Mouse (Mus musculus): Measurements from ENCODE around the gene Ncoa7. TPM values are rescaled to one million over a fixed set of nuclear protein-coding genes. Genes with fewer than 3 reads are reported as not detected.

Gene Ncoa7
- polyA plus RNA-seq, 1 experiment from 2014 or later, result 13.7 TPM

- no peaks in the 10 kb centered on the region for H3K4me1 ChIP-seq
- no peak overlapping the region for H3K27ac ChIP-seq (replicated peaks)
- peaks cover 4% of the 10 kb centered on the region; the same call in 1 of the 2 replicates for H3K36me3 ChIP-seq
- no peaks in the 10 kb centered on the region for H3K27me3 ChIP-seq
- H3K9ac ChIP-seq (replicated peaks), result no peak overlapping the region
- no peak overlapping the region for H3K4me2 ChIP-seq (replicated peaks)
- no peak for ATAC-seq (replicated peaks)
- no peak overlapping the region for H3K4me3 ChIP-seq
- no peaks in the 10 kb centered on the region for H3K9me3 ChIP-seq
- WGBS, result 75% methylated on average over 4 of the region's 4 CpGs
Observed at GRCm38 (mm10) chr10:30754825-30755457, 48.2 kb downstream of the Ncoa7 start.

DNA sequence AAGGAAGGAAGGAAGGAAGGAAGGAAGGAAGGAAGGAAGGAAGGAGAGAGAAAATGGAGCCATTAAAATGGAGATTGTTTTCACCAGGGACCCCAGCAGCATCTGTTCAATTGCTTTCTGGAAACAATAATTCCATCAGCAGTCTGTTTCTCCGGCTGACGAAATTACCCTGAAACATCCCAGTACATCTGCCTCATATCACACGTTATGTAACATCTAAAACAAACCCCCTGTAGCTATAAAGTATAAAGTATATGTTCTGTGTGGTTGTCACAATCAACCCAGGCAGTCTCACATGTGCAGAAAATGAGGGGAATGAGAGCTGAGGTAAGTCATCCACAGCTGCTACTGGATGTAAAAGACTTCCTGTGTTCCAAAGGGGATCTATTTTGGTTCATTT is 49.0 kb downstream of the Ncoa7 start:
- H3K36me3 ChIP-seq, result peaks cover 4% of the 10 kb centered on the region; the same call in 1 of the 2 replicates
- H3K4me2 ChIP-seq (replicated peaks), result no peak overlapping the region
- no peak overlapping the region for H3K4me3 ChIP-seq
- H3K27me3 ChIP-seq, result no peaks in the 10 kb centered on the region
- no peaks in the 10 kb centered on the region for H3K4me1 ChIP-seq
- H3K9me3 ChIP-seq, result no peaks in the 10 kb centered on the region
- WGBS, result 66% methylated on average over 3 of the region's 3 CpGs
- no peak overlapping the region for H3K27ac ChIP-seq (replicated peaks)
- no peak overlapping the region for H3K9ac ChIP-seq (replicated peaks)
- no peak for ATAC-seq (replicated peaks)

DNA sequence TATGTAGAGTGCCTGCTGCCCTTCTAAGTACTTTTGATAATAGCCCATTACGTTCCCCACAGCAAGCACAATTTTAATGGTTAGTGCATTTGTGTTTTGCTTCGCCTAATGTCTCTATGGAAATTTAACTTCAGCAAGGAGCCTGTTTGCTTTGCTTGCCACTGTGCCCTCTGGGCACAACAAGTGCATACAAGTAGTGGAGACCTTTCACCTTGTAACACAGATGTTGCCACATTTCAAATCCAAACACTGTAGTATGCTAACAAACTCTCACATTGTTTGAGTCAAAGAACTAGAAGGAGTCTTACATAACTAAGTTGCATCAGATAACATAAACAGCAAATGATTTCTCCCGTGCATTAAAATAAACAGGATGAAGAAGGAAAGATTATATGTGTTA is 50.6 kb downstream of the Ncoa7 start:
- Histone ChIP-seq H3K27ac (replicated peaks) (no peak overlapping the region), H3K4me2 (replicated peaks) (no peak overlapping the region), H3K4me3 (no peak overlapping the region), H3K4me1 (0 out of 2 replicates have a peak, but pooled peaks cover 2% of the 10 kb centered on the region), H3K36me3 (peaks cover 4% of the 10 kb centered on the region; the same call in 1 of the 2 replicates), H3K27me3 (no peaks in the 10 kb centered on the region), H3K9me3 (no peaks in the 10 kb centered on the region), H3K9ac (replicated peaks) (no peak overlapping the region)
- WGBS, result 83% methylated on average over 3 of the region's 3 CpGs
- no peak for ATAC-seq (replicated peaks)

- Histone ChIP-seq H3K4me2 (replicated peaks) (no peak overlapping the region), H3K9ac (replicated peaks) (no peak overlapping the region), H3K4me3 (no peak overlapping the region), H3K36me3 (peaks cover 4% of the 10 kb centered on the region; the same call in 1 of the 2 replicates), H3K27ac (replicated peaks) (no peak overlapping the region), H3K9me3 (no peaks in the 10 kb centered on the region), H3K27me3 (no peaks in the 10 kb centered on the region), H3K4me1 (0 out of 2 replicates have a peak, but pooled peaks cover 4% of the 10 kb centered on the region)
- WGBS, result 94% methylated on average over 4 of the region's 4 CpGs
- ATAC-seq (replicated peaks), result no peak
Observed at GRCm38 (mm10) chr10:30751586-30751985, 51.5 kb downstream of the Ncoa7 start.

DNA sequence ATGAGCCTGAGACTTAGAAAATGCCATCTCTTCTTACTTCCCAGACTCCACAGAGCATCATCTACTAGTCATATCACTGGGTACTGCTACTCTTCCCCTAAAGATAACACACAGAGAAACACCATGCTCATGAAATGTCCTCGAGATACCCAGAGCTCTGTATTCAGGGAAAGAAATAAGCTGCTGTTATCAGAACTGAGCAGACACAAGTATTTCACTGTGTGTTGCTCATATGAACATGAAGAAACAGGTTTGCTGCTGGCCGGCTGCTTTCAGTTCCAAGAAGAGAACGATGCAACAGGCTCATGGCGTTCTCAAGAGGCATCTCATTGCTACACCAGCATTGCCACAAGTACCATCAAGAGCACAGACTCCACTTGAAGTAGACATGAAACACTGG is 53.3 kb downstream of the Ncoa7 start:
- H3K27ac ChIP-seq (replicated peaks), result no peak overlapping the region
- H3K36me3 ChIP-seq, result peaks cover 4% of the 10 kb centered on the region; the same call in 1 of the 2 replicates
- no peak overlapping the region for H3K4me2 ChIP-seq (replicated peaks)
- H3K27me3 ChIP-seq, result no peaks in the 10 kb centered on the region
- H3K4me1 ChIP-seq, result 0 out of 2 replicates have a peak, but pooled peaks cover 4% of the 10 kb centered on the region
- no peak overlapping the region for H3K4me3 ChIP-seq
- H3K9ac ChIP-seq (replicated peaks), result no peak overlapping the region
- ATAC-seq (replicated peaks), result no peak
- H3K9me3 ChIP-seq, result no peaks in the 10 kb centered on the region
- WGBS, result 90% methylated on average over 4 of the region's 4 CpGs

DNA sequence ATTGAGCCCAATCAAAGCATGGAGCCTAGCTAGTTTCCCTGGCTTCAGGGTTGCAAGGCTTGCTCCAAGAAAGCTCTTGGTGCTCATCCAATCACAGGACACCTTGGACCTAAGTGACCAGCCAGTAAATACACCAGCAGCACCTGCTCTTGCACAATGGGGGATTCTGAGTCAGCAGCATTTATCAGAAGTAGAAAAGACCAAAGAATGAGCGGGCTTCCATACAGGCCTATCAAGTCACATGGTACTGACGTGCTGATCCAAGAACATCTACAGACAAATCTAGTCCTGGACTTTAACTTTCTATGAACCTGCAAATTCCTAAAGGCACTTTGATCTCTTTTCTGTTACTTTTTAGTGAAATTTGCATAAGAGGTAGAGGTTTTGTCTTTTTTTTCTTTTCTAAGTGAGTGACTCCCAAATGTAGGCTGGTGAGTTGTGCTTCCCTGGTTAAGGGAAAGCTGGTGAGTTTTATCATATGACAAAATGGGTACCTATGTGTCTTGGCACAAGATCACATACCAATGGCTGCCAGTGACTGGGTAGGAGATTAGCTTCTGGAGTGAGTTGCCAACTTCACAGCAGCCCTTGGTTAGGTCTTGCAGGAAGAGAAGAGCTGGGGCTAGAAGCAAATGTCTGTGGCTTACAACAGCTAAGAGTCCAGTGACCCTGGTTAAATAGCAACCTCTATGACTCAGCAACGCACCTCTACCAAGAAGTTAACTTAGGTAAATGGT is 57.7 kb downstream of the Ncoa7 start:
- no peak for ATAC-seq (replicated peaks)

DNA sequence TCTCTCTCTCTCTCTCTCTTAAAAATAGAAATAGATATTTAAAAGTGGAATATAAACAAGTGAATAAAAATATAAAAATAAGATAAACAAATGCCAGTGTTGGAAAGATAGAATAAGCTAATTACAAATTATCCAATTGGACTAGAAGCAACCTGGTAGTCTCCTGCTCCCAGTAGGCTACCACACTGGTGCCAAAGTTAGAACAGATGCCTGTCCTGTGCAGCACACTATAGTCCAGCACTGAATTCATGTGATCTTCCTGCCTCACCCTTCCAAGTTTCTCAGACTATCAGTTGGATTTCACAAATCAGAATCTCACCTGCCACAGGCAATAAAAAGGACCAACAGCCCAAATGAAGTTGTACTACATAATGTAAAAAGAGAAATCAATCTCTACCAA is 59.9 kb downstream of the Ncoa7 start:
- H3K4me2 ChIP-seq (replicated peaks), result no peak overlapping the region
- H3K9me3 ChIP-seq, result no peaks in the 10 kb centered on the region

More for the DNA sequence above, 57.7 kb downstream of the Ncoa7 start:
- H3K9ac ChIP-seq (replicated peaks), result no peak overlapping the region
- H3K36me3 ChIP-seq, result no peaks in the 10 kb centered on the region
- no peaks in the 10 kb centered on the region for H3K9me3 ChIP-seq
- H3K4me3 ChIP-seq, result no peak overlapping the region
- H3K4me2 ChIP-seq (replicated peaks), result no peak overlapping the region
- WGBS, result 94% methylated on average over 3 of the region's 3 CpGs
- H3K27ac ChIP-seq (replicated peaks), result no peak overlapping the region
- 0 out of 2 replicates have a peak, but pooled peaks cover 4% of the 10 kb centered on the region for H3K4me1 ChIP-seq
- H3K27me3 ChIP-seq, result no peaks in the 10 kb centered on the region

DNA sequence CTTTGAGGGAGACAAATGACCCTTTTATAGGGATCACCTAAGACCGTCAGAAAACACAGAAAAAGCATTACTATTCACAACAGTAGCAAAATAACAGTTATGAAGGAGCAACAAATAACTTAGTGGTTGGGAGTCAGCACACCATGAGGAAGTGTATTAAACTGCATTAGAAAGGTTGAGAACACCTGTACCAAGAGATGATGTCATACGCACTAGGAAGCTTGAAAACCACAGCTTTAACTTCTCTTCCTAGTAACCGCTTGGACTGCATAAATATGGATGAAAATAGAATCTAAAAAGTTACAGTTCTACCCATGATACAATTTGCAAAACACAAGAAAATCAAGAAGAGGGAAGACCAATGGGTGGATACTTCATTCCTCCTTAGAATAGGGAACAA is 64.7 kb downstream of the Ncoa7 start:
- WGBS, result 91% methylated on average over 3 of the region's 3 CpGs
- H3K27ac ChIP-seq (replicated peaks), result no peak overlapping the region
- no peak overlapping the region for H3K9ac ChIP-seq (replicated peaks)
- no peak for ATAC-seq (replicated peaks)
- no peaks in the 10 kb centered on the region for H3K36me3 ChIP-seq
- no peak overlapping the region for H3K4me2 ChIP-seq (replicated peaks)
- H3K27me3 ChIP-seq, result no peaks in the 10 kb centered on the region
- no peak overlapping the region for H3K4me3 ChIP-seq
- no peaks in the 10 kb centered on the region for H3K9me3 ChIP-seq
- H3K4me1 ChIP-seq, result no peaks in the 10 kb centered on the region

More for the DNA sequence above, 59.9 kb downstream of the Ncoa7 start:
- H3K27me3 ChIP-seq, result no peaks in the 10 kb centered on the region
- H3K4me3 ChIP-seq, result no peak overlapping the region
- ATAC-seq (replicated peaks), result no peak
- H3K4me1 ChIP-seq, result 0 out of 2 replicates have a peak, but pooled peaks cover 4% of the 10 kb centered on the region
- H3K27ac ChIP-seq (replicated peaks), result no peak overlapping the region
- H3K9ac ChIP-seq (replicated peaks), result no peak overlapping the region
- no peaks in the 10 kb centered on the region for H3K36me3 ChIP-seq

- 87% methylated on average over 2 of the region's 2 CpGs for WGBS
- Histone ChIP-seq H3K4me2 (replicated peaks) (no peak overlapping the region), H3K27me3 (no peaks in the 10 kb centered on the region), H3K9me3 (no peaks in the 10 kb centered on the region), H3K4me3 (no peak overlapping the region), H3K9ac (replicated peaks) (no peak overlapping the region), H3K4me1 (no peaks in the 10 kb centered on the region), H3K36me3 (no peaks in the 10 kb centered on the region), H3K27ac (replicated peaks) (no peak overlapping the region)
- ATAC-seq (replicated peaks), result no peak
Observed at GRCm38 (mm10) chr10:30737323-30737722, 65.8 kb downstream of the Ncoa7 start.

DNA sequence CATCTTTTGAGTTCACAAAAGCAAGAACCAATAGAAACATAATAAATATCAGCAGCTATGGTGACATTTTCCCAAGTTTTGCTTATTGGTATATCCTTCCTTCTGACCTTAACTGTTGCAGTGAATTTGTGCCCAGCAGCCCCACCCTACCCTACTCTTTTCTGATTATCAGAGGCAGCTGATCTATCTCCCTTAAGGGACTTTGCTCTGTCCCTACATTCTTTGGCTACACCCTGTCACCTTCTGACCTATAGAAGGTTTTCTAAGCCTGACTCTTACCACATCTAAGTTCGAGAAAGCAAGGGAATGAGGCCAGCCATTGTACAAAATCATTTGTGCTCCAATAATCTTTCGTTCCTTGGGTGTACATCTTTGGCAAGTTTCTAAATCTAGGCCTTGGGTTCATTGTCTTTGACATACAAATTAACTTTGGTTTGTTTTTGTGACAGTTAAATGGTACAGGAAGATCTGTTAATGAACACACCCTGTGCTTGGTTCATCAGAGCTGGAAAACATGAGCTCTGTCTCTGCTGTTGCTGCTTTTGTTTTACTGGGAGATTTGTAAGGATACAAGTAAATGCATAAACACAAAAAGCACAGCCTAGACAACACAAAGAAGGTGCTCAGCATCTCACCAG is 69.9 kb downstream of the Ncoa7 start:
- Histone ChIP-seq H3K9me3 (no peaks in the 10 kb centered on the region), H3K27me3 (no peaks in the 10 kb centered on the region), H3K27ac (replicated peaks) (no peak overlapping the region), H3K36me3 (no peaks in the 10 kb centered on the region), H3K4me2 (replicated peaks) (no peak overlapping the region), H3K4me1 (no peaks in the 10 kb centered on the region), H3K9ac (replicated peaks) (no peak overlapping the region), H3K4me3 (no peak overlapping the region)
- ATAC-seq (replicated peaks), result no peak
- 34% methylated on average over 2 of the region's 2 CpGs for WGBS

DNA sequence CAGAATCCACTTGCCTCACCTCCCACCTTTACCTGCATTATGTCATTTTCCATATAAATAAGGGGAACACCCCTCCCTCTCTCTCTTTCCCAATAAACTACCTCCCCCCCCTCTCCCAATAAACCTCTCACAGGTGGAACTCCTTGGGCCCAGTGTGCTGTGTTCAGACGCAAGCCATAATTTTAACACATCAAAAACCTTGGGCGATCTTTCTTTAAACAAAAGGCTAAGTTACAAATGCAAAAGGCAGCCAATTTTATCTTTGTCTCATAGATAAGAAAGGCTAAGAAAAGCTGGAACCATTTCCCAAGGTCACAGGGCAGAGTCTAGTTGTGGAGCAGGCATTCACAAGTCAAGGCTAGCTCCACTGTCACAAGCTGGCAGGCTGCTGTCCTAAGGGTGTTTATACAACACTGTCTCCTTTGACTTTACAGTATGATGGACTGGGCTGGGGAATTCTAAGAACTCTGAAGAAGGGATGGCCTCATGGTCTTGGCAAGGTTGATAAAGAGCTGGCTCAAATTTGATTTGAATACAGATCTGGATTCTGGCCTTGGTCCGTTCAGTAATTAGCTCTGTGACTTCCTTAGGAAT is 71.7 kb downstream of the Ncoa7 start:
- no peak for ATAC-seq (replicated peaks)
- 84% methylated on average over 3 of the region's 3 CpGs for WGBS
- Histone ChIP-seq H3K4me2 (replicated peaks) (no peak overlapping the region), H3K4me3 (no peak overlapping the region), H3K36me3 (no peaks in the 10 kb centered on the region), H3K4me1 (no peaks in the 10 kb centered on the region), H3K9ac (replicated peaks) (no peak overlapping the region), H3K27me3 (no peaks in the 10 kb centered on the region), H3K27ac (replicated peaks) (no peak overlapping the region), H3K9me3 (no peaks in the 10 kb centered on the region)

DNA sequence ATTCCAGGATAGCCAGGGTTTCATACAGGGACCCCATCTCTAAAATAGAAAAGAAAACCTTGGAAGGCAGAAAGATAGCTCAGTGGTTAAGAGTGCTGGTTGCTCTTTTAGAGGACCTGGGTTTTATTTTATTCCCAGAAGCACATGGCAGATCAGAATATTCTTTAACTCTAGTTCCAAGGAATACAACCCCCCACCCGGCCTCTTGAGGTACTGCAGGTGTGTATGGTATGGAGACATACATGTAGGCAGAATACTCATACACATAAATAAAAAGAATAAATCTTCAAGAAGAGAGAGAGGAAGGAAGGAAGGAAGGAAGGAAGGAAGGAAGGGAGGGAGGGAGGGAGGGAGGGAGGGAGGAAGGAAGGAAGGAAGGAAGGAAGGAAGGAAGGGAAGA is 72.3 kb downstream of the Ncoa7 start:
- H3K27me3 ChIP-seq, result no peaks in the 10 kb centered on the region
- WGBS, result 85% methylated on average over 1 of the region's 1 CpGs
- no peaks in the 10 kb centered on the region for H3K4me1 ChIP-seq
- no peak overlapping the region for H3K27ac ChIP-seq (replicated peaks)
- no peak for ATAC-seq (replicated peaks)
- no peak overlapping the region for H3K9ac ChIP-seq (replicated peaks)
- no peaks in the 10 kb centered on the region for H3K36me3 ChIP-seq
- no peak overlapping the region for H3K4me3 ChIP-seq
- no peaks in the 10 kb centered on the region for H3K9me3 ChIP-seq
- H3K4me2 ChIP-seq (replicated peaks), result no peak overlapping the region
